Mouse (Mus musculus): Measurements from ENCODE around the gene Dlx2.

DNA sequence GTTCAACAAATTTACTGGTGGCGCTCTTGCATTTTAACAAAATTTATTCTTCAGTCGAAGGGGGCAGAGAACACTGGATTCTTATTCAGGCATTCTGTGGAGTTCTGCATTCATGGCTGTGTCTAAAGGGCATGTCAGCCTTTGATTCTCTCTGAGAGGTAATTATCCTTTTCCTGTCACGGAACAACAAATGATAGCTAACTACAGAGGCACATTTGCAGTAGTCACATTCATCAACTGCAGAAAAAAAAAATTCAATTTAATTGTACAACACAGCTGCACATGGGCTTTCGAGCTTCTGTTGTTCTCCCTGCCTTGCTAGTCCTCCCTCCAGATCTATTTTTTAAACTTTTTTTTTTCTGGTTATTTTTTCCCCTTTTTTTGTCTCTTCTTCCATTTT lies 29.6 kb downstream of the Dlx2 start:
- TF ChIP-seq CTCF (IDR thresholded peaks at IDR 0.05; ENCODE audit: low read depth, low read length) (no peak), POLR2A (IDR thresholded peaks at IDR 0.05; ENCODE audit: extremely low read depth, insufficient read depth, low read length) (no peak)

All from liver, adult 2 months (tissue).